Mouse (Mus musculus) Patski (cell line): ENCODE results near the gene Dscam. TPM values are rescaled to one million over a fixed set of nuclear protein-coding genes. Genes with fewer than 3 reads are reported as not detected.
A peak's percentile ranks its signal among the peaks of the same experiment; 100 is the strongest.

Experiments used
- ATAC-seq: fragments of 100-300 bp; one replicate; pipeline ENCODE4 v1.8.0; 2021
- CTCF ChIA-PET: fragments of 350-600 bp; sonication (Branson Sonifier 250); formaldehyde crosslinking; loops from one replicate; lab custom pipeline; 2022; ENCODE audit warnings: inconsistent platforms; lab: Charles Lee
- POLR2A ChIA-PET: fragments of 350-600 bp; sonication (Branson Sonifier 250); formaldehyde crosslinking; loops from one replicate; lab custom pipeline; 2022; ENCODE audit warnings: antibody characterized with exemption, inconsistent platforms; lab: Charles Lee
- DNase-seq: peaks from one replicate; pipeline ENCODE4 v3.0.0-alpha.2; 2011; ENCODE audit warnings: low read depth, low spot score
- H3K27me3 ChIP-seq: fragments of 371-371 bp; one replicate; pipeline ENCODE4 v1.5.1; 2021
- CTCF ChIP-seq: fragments of 100-300 bp; IDR thresholded peaks from one replicate; pipeline ENCODE4 v1.5.1; 2021
- in situ Hi-C: fragments of 300-500 bp; cut with MboI; formaldehyde crosslinking; loops from 3 replicates; pipeline ENCODE4 v1.11.1; 2018; ENCODE audit warnings: low pct_unique_long_range_greater_than_20kb, mixed read lengths
- polyA plus RNA-seq: library from polyadenylated mRNA; unstranded; gene quantifications from one replicate; pipeline ENCODE4 v1.2.3, GENCODE M21; 2021

Gene Dscam
- polyA plus RNA-seq, 1 experiment from 2014 or later: 0.03 TPM

GRCm38 (mm10) chr16:96700551-96700950 is 470.0 kb downstream of the Dscam start:
- ChIA-PET CTCF (no interaction called here), POLR2A (no interaction called here)
- DNase-seq (no peak), ATAC-seq (no peak)
- in situ Hi-C loops: no loop called here
- no peak for TF ChIP-seq CTCF
- H3K27me3 ChIP-seq: peaks cover 32% of the 10 kb centered on the region

GRCm38 (mm10) chr16:96695882-96696281 is 474.7 kb downstream of the Dscam start:
- ChIA-PET CTCF (no interaction called here), POLR2A (no interaction called here)
- ATAC-seq (no peak), DNase-seq (no peak)
- no peak for TF ChIP-seq CTCF
- peaks cover 15% of the 10 kb centered on the region for H3K27me3 ChIP-seq
- in situ Hi-C loops: no loop called here

GRCm38 (mm10) chr16:96691576-96691975 is 479.0 kb downstream of the Dscam start:
- TF ChIP-seq CTCF: no peak
- ChIA-PET CTCF (no interaction called here), POLR2A (no interaction called here)
- ATAC-seq (no peak), DNase-seq (no peak)
- H3K27me3 ChIP-seq: peaks cover 8% of the 10 kb centered on the region
- in situ Hi-C loops: no loop called here

- H3K27me3 ChIP-seq: peaks cover 7% of the 10 kb centered on the region
- ChIA-PET POLR2A (no interaction called here), CTCF (no interaction called here)
- DNase-seq: no peak
- in situ Hi-C loops: no loop called here
- no peak for TF ChIP-seq CTCF
- no peak for ATAC-seq
These were observed 480.5 kb downstream of the Dscam start for GRCm38 (mm10) chr16:96690052-96690451.

- DNase-seq: no peak
- in situ Hi-C loops: loop anchor here (5.0 to 10.0 kb wide), 2 partner anchors 128 to 605 kb away; no protein-coding TSS in a partner anchor
- ChIA-PET POLR2A (no interaction called here), CTCF (no interaction called here)
- no peak for TF ChIP-seq CTCF
- no peak for ATAC-seq
- H3K27me3 ChIP-seq: peaks cover 7% of the 10 kb centered on the region
These were observed 481.1 kb downstream of the Dscam start for GRCm38 (mm10) chr16:96689419-96689818.

- ChIA-PET CTCF (no interaction called here), POLR2A (interaction anchor here (0.7 kb wide), 1 partner anchor 22 kb away, joined by 3 read pairs; no protein-coding TSS in a partner anchor)
- in situ Hi-C loops: loop anchor here (5.0 to 10.0 kb wide), 2 partner anchors 132 to 610 kb away; no protein-coding TSS in a partner anchor
- TF ChIP-seq CTCF: no peak
- DNase-seq (no peak), ATAC-seq (no peak)
- peaks cover 7% of the 10 kb centered on the region for H3K27me3 ChIP-seq
These were observed 485.5 kb downstream of the Dscam start for GRCm38 (mm10) chr16:96685065-96685464.

- DNase-seq (no peak), ATAC-seq (no peak)
- peaks cover 7% of the 10 kb centered on the region for H3K27me3 ChIP-seq
- POLR2A ChIA-PET: interaction anchor here (0.7 kb wide), 1 partner anchor 22 kb away, joined by 3 read pairs; no protein-coding TSS in a partner anchor
- TF ChIP-seq CTCF: peak; percentile 83
- CTCF ChIA-PET: no interaction called here
- in situ Hi-C loops: loop anchor here (10.0 kb wide), 1 partner anchor 610 kb away; no protein-coding TSS in a partner anchor
These were observed 486.0 kb downstream of the Dscam start for GRCm38 (mm10) chr16:96684581-96684980.

GRCm38 (mm10) chr16:96682289-96682972 is 488.1 kb downstream of the Dscam start:
- H3K27me3 ChIP-seq: peaks cover 3% of the 10 kb centered on the region
- no peak for TF ChIP-seq CTCF
- CTCF ChIA-PET: interaction anchor here (1.3 kb wide), 1 partner anchor 16 kb away, joined by 3 read pairs; no protein-coding TSS in a partner anchor
- DNase-seq: no peak
- ATAC-seq: no peak
- in situ Hi-C loops: loop anchor here (10.0 kb wide), 1 partner anchor 612 kb away; no protein-coding TSS in a partner anchor
- POLR2A ChIA-PET: no interaction called here

- in situ Hi-C loops: loop anchor here (10.0 kb wide), 2 partner anchors 455 to 615 kb away; no protein-coding TSS in a partner anchor
- H3K27me3 ChIP-seq: peaks cover 8% of the 10 kb centered on the region
- no peak for TF ChIP-seq CTCF
- no peak for DNase-seq
- ATAC-seq: no peak
- CTCF ChIA-PET: no interaction called here
- POLR2A ChIA-PET: no interaction called here
These were observed 490.6 kb downstream of the Dscam start for GRCm38 (mm10) chr16:96679981-96680380.

GRCm38 (mm10) chr16:96677471-96677870 is 493.1 kb downstream of the Dscam start:
- TF ChIP-seq CTCF: no peak
- ChIA-PET CTCF (no interaction called here), POLR2A (no interaction called here)
- peaks cover 19% of the 10 kb centered on the region for H3K27me3 ChIP-seq
- DNase-seq (no peak), ATAC-seq (no peak)
- in situ Hi-C loops: loop anchor here (10.0 kb wide), 1 partner anchor 453 kb away; no protein-coding TSS in a partner anchor

GRCm38 (mm10) chr16:96676663-96677062 is 493.9 kb downstream of the Dscam start:
- ChIA-PET POLR2A (no interaction called here), CTCF (no interaction called here)
- no peak for DNase-seq
- no peak for TF ChIP-seq CTCF
- no peak for ATAC-seq
- in situ Hi-C loops: loop anchor here (10.0 kb wide), 1 partner anchor 452 kb away; no protein-coding TSS in a partner anchor
- H3K27me3 ChIP-seq: peaks cover 19% of the 10 kb centered on the region
